Mouse (Mus musculus) fat pad, adult 2 months (tissue): ENCODE data around the gene Cnih4.

ENCODE experiments used
- DNase-seq: peaks from one replicate; pipeline ENCODE4 v3.0.0-alpha.2; 2011; ENCODE audit warnings: low read depth, low spot score; ENCODE audit errors: extremely low read depth

Cnih4 gene

GRCm38 (mm10) chr1:181210601-181211402 lies 66.3 kb downstream of the Cnih4 start:
- DNase-seq: no peak

- DNase-seq: no peak
These were observed 67.0 kb downstream of the Cnih4 start for GRCm38 (mm10) chr1:181211403-181211919.

GRCm38 (mm10) chr1:181211920-181212633 lies 67.6 kb downstream of the Cnih4 start, which contains the start of gene Wdr26:
Wdr26 (minus strand) TSS chr1:181212001.
- DNase-seq: no peak

GRCm38 (mm10) chr1:181214296-181215035 lies 70.0 kb downstream of the Cnih4 start:
- no peak for DNase-seq

GRCm38 (mm10) chr1:181216315-181216714 lies 71.8 kb downstream of the Cnih4 start:
- no peak for DNase-seq
